Mouse (Mus musculus) C2C12 (cell line): ENCODE data around the gene Ramp1.

Source experiments
- CTCF ChIP-seq: IDR thresholded peaks from one replicate; pipeline ENCODE4 v1.5.1; 2011; ENCODE audit not compliant: control insufficient read depth, insufficient read depth, insufficient read length
- FOSL1 ChIP-seq: IDR thresholded peaks from one replicate; pipeline ENCODE4 v1.8.0; 2011; ENCODE audit warnings: mild to moderate bottlenecking, low read length; ENCODE audit not compliant: poor library complexity, insufficient read depth, severe bottlenecking
- MAX ChIP-seq: IDR thresholded peaks from one replicate; pipeline ENCODE4 v1.6.1; 2011; ENCODE audit warnings: mild to moderate bottlenecking, control low read depth
- MYOD1 ChIP-seq: IDR thresholded peaks from one replicate; pipeline ENCODE4 v1.6.1; 2011; ENCODE audit warnings: low read depth; ENCODE audit not compliant: control insufficient read depth, insufficient read length
- MYOG ChIP-seq: IDR thresholded peaks from one replicate; pipeline ENCODE4 v1.6.1; 2011; ENCODE audit not compliant: control insufficient read depth, insufficient read length; ENCODE audit errors: extremely low read depth
- USF1 ChIP-seq: IDR thresholded peaks from one replicate; pipeline ENCODE4 v1.6.1; 2011; ENCODE audit warnings: low read depth, mild to moderate bottlenecking, control low read depth, moderate library complexity

GRCm38 (mm10) chr1:91206336-91206735 lies 26.7 kb downstream of the Ramp1 start:
- TF ChIP-seq MYOG = no peak
- no peak for TF ChIP-seq CTCF
- no peak for TF ChIP-seq MAX
- no peak for TF ChIP-seq MYOD1
- no peak for TF ChIP-seq FOSL1
- no peak for TF ChIP-seq USF1
